Mouse (Mus musculus) megakaryocyte, embryonic 14.5 days (primary cell): ENCODE measurements around the gene Gna12. TPM values are rescaled to one million over a fixed set of nuclear protein-coding genes. Genes with fewer than 3 reads are reported as not detected.
A peak's percentile ranks its signal among the peaks of the same experiment; 100 is the strongest.

Experiments used
- H3K27me3 ChIP-seq: replicated peaks from 2 replicates; pipeline ENCODE3; 2012; ENCODE audit warnings: inconsistent platforms
- H3K36me3 ChIP-seq: replicated peaks from 2 replicates; pipeline ENCODE3; 2012; ENCODE audit warnings: low read length, inconsistent platforms, mixed read lengths
- H3K4me1 ChIP-seq: 2 replicates; pipeline ENCODE4 v1.6.1; 2012; ENCODE audit warnings: inconsistent platforms
- H3K4me3 ChIP-seq: replicated peaks from 2 replicates; pipeline ENCODE3; 2012; ENCODE audit warnings: moderate library complexity, mild to moderate bottlenecking, inconsistent platforms
- H3K9me3 ChIP-seq: 2 replicates; pipeline ENCODE4 v1.6.1; 2012; ENCODE audit warnings: inconsistent platforms
- FLI1 ChIP-seq: IDR thresholded peaks from 2 replicates; pipeline ENCODE4 v1.6.1; 2012; ENCODE audit warnings: low read length, inconsistent platforms, mixed read lengths
- GATA1 ChIP-seq: IDR thresholded peaks from 3 replicates; pipeline ENCODE4 v1.6.1; 2012; ENCODE audit warnings: mixed read lengths, low read length, inconsistent platforms, borderline replicate concordance
- polyA plus RNA-seq: library from polyadenylated mRNA; stranded (reverse); fragments of >175 nt; gene quantifications from 2 replicates; pipeline ENCODE4 v1.2.3, GENCODE M21; 2012; ENCODE audit warnings: low replicate concordance; ENCODE audit not compliant: insufficient read depth

The Gna12 gene
- 53.6 and 62.1 TPM in 2 replicates for polyA plus RNA-seq

DNA sequence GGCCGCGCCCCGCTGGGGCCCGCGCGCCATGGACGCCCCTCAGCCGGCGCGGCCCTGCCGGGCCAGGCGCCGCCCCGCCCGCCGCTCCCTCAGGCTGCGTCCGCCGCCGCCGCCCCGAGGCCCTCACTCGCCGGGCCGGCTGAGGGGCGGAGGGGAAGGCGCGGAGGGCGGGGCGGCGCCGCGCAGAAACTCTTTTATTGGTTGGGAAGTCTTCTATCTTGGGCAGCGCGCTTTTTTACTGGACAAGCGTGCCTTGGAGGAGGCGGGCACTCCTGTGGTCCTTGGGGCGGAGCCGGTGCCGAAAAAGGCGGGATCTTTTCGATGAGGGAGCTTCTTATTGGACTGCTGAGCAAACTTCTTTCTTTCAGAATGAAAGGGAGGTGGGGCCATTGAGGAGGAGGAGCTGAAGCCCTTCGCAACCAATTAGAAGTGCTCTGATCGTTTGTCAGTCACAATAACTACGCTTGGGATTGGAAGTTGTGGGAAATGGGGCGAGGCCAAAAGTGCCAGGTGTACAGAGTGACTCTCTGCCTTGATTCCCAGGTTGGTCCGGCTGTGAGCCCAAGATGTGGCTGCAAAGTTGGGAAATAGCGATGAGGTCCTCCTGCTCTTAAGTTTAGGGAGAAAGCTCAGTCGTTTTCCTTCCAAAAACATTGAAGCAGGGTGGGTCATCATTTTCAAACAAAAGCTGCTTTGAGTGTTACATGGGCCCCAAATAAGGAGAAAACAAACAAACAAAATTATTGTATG, at the start of gene Gna12:
Gna12 (minus strand) TSS at position 118 of the 750 bp plus-strand sequence.
- Histone ChIP-seq H3K4me1 (peaks cover 60% of the 10 kb centered on the region), H3K36me3 (peaks cover 4% of the 10 kb centered on the region), H3K27me3 (peaks cover under 1% of the 10 kb centered on the region), H3K9me3 (no peaks in the 10 kb centered on the region), H3K4me3 (peak within 1 kb of the TSS; percentile 99)
- TF ChIP-seq GATA1 (no peak), FLI1 (no peak)

DNA sequence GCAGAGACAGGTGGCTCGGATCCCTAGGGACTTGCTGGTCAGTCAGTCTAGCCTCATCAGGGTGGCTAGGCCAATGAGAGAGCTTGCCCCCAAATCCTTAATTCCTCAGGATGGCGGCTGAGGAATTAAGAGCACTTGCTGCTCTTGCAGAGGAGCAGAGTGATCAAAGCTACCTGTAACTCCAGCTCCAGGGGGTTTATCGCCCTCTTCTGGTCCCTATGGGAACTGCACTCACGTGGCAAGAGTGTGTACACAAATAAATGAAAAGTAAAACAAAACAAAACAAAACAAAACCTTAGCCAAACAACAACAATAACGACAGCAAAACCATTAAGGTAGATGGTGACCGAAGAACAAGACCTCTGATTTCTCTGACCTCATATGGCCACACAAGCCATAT, 48.4 kb upstream of the Gna12 start:
- Histone ChIP-seq H3K27me3 (peaks cover 3% of the 10 kb centered on the region), H3K36me3 (no peaks in the 10 kb centered on the region), H3K9me3 (peaks cover 20% of the 10 kb centered on the region), H3K4me3 (no peak overlapping the region), H3K4me1 (peaks cover 2% of the 10 kb centered on the region; the same call in 1 of the 2 replicates)
- no peak for TF ChIP-seq FLI1
- TF ChIP-seq GATA1 = no peak

DNA sequence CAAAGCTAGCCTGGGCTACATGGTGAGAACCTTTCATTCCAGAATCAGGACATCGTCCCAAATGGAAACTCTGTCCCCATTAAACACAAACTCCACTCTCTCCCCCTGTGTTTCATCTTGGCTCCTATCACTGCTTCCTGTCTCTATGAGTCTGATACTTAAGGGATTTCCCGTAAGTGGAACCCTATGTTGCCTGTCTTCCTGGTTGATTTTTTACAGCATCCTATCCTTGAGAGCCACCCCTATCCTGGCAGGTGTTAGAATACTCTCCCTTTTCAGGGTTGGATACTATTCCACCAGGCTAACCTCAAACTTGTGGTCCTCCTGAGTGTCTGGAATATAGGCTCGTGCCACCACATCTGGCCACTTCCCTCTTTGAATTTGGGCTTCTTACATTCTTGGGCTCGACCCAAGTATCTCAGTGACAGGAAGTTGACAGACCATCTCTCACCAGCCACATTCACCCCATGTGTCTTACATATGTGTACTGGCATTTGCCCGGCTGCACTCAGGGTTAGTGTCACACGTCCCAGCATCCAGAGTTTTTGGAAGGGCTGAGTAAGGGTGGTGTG, 43.6 kb upstream of the Gna12 start:
- Histone ChIP-seq H3K36me3 (no peaks in the 10 kb centered on the region), H3K4me3 (no peak overlapping the region), H3K27me3 (peaks cover 23% of the 10 kb centered on the region), H3K4me1 (peaks cover 12% of the 10 kb centered on the region; the same call in 1 of the 2 replicates), H3K9me3 (peaks cover 20% of the 10 kb centered on the region)
- TF ChIP-seq GATA1 (no peak), FLI1 (no peak)

DNA sequence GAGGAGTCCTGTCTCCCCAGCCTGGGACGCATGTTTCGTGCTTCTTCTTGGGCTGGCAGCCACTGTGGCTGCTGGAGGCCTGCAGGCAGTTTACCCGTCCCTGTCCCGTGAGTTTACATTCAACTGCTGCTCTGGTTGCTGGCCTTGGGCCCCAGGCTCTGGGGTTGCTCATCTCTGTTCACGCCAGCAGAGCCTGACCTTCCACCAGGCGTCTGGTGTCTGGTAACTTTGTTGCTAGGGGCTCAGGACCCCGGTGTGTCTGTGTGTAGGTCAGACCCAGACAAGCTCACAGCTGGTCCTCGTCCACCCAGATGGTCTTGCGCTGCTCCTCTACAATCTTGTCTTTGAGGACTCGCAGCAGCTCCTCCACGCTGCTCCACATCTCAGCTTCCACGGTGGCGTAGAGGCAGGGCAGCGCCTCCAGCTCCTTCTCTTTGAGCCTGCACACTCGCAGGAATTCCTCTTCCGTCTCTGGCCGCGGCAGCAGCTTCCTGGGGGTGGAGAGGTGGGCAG, 42.9 kb upstream of the Gna12 start:
- peaks cover 12% of the 10 kb centered on the region; the same call in 1 of the 2 replicates for H3K4me1 ChIP-seq
- TF ChIP-seq GATA1 (no peak), FLI1 (no peak)
- H3K27me3 ChIP-seq = peaks cover 23% of the 10 kb centered on the region
- H3K36me3 ChIP-seq = no peaks in the 10 kb centered on the region
- H3K9me3 ChIP-seq = peaks cover 19% of the 10 kb centered on the region
- peak overlapping the region; percentile 51 for H3K4me3 ChIP-seq

DNA sequence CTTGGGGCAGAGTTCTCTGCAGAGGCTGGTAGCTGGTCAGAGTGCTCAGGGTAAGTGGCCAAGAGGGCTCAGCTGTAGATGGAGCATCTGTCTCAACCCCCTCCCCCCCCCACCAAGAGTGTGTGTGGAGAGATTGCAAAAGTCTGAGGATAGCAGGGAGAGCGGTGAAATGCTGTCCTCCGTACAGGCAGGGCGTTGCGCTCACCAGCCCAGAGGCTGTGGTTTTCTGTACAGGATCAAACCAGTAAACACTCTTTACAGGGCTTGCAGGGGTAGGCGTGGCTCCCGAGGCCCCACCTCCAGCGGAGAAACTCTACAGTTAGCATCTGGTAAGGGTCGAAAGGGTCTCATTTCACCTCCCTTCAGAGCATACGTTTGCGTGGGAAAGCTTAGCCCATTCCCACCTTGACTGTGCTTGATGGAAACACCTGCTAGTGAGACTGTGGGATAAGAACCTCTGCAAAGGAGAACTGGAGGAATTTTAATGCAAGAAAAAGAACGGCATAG, 42.4 kb upstream of the Gna12 start:
- H3K27me3 ChIP-seq = peaks cover 20% of the 10 kb centered on the region
- H3K36me3 ChIP-seq = no peaks in the 10 kb centered on the region
- peaks cover 10% of the 10 kb centered on the region; the same call in 1 of the 2 replicates for H3K4me1 ChIP-seq
- no peak for TF ChIP-seq FLI1
- no peak for TF ChIP-seq GATA1
- H3K4me3 ChIP-seq = no peak overlapping the region
- H3K9me3 ChIP-seq = peaks cover 15% of the 10 kb centered on the region

DNA sequence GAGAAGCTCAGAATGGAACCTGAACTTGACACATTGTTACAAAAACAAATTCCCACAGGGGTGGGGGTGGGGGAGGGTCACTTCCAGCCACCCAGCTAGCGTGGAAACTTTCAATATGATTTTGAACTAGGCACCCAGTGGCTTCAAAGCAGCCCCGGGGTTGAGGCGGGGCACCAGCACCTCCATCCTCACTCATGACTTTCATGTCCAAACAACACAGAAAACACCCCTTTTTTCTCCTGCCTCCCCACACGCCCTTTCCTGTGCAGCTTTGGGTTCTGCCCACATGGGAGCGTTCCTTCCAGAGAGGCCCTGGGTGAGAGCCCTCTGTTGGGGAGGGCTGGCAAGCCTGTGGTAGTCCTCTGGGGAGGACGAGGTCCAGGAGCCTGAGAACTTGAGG, 41.0 kb upstream of the Gna12 start:
- Histone ChIP-seq H3K36me3 (no peaks in the 10 kb centered on the region), H3K27me3 (peaks cover 20% of the 10 kb centered on the region), H3K9me3 (peaks cover 12% of the 10 kb centered on the region), H3K4me3 (no peak overlapping the region), H3K4me1 (peaks cover 10% of the 10 kb centered on the region; the same call in 1 of the 2 replicates)
- no peak for TF ChIP-seq FLI1
- no peak for TF ChIP-seq GATA1

DNA sequence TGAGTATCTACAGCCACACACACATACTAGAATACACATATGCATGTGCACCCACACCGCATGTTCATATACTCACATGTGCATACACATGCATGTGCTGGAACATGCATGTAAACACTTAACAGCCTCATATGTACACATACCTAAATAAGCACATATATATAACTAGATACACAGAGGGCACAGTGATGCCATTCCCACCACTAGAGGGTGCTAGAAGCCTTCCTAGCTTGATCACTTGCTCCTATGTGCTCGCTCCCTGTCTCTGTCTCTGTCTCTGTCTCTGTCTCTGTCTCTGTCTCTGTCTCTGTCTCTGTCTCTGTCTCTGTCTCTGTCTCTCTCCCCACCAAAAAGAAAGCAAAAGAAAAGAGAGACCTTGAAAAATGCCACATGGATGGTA, 38.8 kb upstream of the Gna12 start:
- TF ChIP-seq FLI1 (no peak), GATA1 (no peak)
- peaks cover 4% of the 10 kb centered on the region; the same call in 1 of the 2 replicates for H3K9me3 ChIP-seq
- peaks cover 10% of the 10 kb centered on the region; the same call in 1 of the 2 replicates for H3K4me1 ChIP-seq
- H3K27me3 ChIP-seq = peaks cover 20% of the 10 kb centered on the region
- H3K4me3 ChIP-seq = no peak overlapping the region
- no peaks in the 10 kb centered on the region for H3K36me3 ChIP-seq

DNA sequence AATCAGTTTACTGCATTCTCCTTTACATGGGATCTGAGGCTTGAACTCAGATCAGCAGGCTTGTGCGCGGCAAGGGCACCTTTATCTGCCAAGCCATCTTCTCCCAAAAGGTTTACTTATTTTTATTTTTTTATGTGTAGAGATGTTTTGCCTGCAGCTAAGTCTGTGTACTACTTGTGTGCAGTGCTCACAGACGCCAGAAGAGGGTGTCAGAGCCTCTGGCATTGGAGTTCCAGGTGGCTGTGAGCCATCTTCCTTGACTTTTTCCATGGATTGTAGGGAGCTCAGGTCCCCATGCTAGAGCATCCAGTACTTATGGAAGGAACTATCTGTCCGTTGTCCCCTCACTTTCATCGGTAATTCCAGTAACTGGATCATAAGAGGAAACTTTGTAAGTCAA, 29.5 kb upstream of the Gna12 start:
- no peaks in the 10 kb centered on the region for H3K9me3 ChIP-seq
- no peaks in the 10 kb centered on the region for H3K4me1 ChIP-seq
- TF ChIP-seq GATA1 (no peak), FLI1 (no peak)
- H3K4me3 ChIP-seq = no peak overlapping the region
- H3K36me3 ChIP-seq = no peaks in the 10 kb centered on the region
- peaks cover 3% of the 10 kb centered on the region for H3K27me3 ChIP-seq

DNA sequence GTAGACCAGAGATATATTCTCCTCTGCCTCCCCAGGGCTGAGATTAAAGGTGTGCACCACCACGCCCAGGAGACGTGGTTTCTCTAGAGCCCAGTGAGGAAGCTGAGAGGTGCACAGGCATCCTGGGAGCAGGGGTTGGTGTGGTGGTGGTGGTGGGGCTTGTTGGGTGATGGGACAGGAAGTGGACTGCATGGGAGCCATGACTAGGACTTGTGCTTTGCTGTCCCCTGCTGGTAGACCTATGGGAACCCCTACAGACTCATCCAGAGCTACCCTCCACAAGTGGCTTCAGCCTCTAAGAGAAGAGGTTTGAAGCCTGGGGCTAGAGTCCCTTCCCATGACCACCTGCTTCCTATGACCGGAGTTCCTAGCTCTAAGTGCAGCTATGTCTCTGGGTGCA, 28.1 kb upstream of the Gna12 start:
- Histone ChIP-seq H3K4me3 (no peak overlapping the region), H3K27me3 (peaks cover 5% of the 10 kb centered on the region), H3K36me3 (no peaks in the 10 kb centered on the region), H3K9me3 (no peaks in the 10 kb centered on the region), H3K4me1 (no peaks in the 10 kb centered on the region)
- TF ChIP-seq GATA1 (no peak), FLI1 (no peak)
